Comparison of ENCODE assay signal across 7 mouse cellular contexts in the genomic region with DNA sequence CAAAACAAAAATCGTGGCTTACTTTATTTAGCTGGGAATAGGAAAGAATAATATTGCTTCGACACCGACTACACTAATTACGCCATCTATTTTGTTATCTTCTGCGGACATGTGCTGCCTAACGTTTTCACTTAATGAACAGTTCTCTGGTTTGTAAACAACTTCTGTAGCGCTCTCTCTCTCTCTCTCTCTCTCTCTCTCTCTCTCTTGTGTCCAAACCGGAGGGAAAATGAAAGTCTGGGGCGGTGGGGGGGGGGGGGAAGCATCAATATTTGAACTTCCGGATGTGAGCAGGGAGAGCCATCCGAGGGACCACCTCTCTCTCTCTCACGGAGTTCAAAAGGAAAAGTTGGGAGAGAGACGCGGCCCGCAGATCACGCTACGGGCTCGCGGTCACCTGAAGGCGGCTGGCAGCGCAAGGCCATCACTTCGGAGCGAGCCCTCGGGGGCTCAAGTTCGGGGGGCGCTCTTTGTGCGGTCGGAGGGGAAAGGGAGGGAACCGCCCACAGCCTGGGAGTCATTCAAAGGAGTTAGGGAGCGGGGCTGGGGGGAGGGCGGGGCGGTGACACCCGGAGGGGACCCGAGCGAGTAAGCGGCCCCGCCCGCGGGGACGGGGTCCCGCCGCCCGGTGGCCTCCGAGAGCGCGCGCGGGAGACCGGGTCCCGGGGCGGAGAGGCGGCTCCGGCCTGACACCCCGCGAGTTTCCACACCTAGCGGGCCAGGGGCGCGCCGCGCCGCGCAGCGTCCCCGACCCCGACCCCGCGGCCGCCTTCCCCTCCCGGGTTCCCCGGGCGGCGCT. TPM values are rescaled to one million over a fixed set of nuclear protein-coding genes. Genes with fewer than 3 reads are reported as not detected.
DNase-seq lines count a peak whose midpoint lies in the region; ATAC-seq and TF ChIP-seq lines count a peak whose summit lies in the region.

No protein-coding gene starts in this region.

- no peaks in the 10 kb centered on the region for H3K9me3 ChIP-seq in heart, embryonic 15.5 days (replicated peaks)

- H3K27me3 ChIP-seq in heart, embryonic 15.5 days = no peaks in the 10 kb centered on the region
- H3K27me3 ChIP-seq in spleen, adult 2 months (ENCODE audit: control insufficient read depth, insufficient read depth, low read length) = no peaks in the 10 kb centered on the region

- peak overlapping the region; percentile 95 for H3K9ac ChIP-seq in heart, embryonic 15.5 days

- H3K4me3 ChIP-seq in heart, embryonic 15.5 days = peak overlapping the region; percentile 99
- peak overlapping the region; percentile 98 for H3K4me3 ChIP-seq in spleen, adult 2 months (ENCODE audit: extremely low read depth, insufficient read depth, insufficient read length)

- H3K27ac ChIP-seq in heart, embryonic 15.5 days = peak overlapping the region; percentile 97
- peak overlapping the region; percentile 86 for H3K27ac ChIP-seq in spleen, adult 2 months (ENCODE audit: insufficient read depth, low read length)

- TF ChIP-seq CTCF in spleen, adult 2 months (IDR thresholded peaks at IDR 0.05; ENCODE audit: extremely low read depth, insufficient read depth, insufficient read length, insufficient replicate concordance) = no peak

- TF ChIP-seq POLR2A in spleen, adult 2 months (IDR thresholded peaks at IDR 0.05; ENCODE audit: low read depth, low read length) = no peak

- peak; percentile 15 for ATAC-seq in CD4-positive, CD25-positive, alpha-beta regulatory T cell, adult 4 months
- ATAC-seq in heart, embryonic 15.5 days (replicated peaks; ENCODE audit: insufficient number of reproducible peaks, insufficient read depth, low FRiP score, low read depth) = peak; percentile 19
- ATAC-seq in megakaryocyte progenitor cell, adult 5-6 weeks (replicated peaks; ENCODE audit: poor library complexity) = peak; percentile 18

- peak overlapping the region; percentile 58 for H3K4me2 ChIP-seq in heart, embryonic 15.5 days

- no peaks in the 10 kb centered on the region for H3K36me3 ChIP-seq in heart, embryonic 15.5 days
- no peaks in the 10 kb centered on the region for H3K36me3 ChIP-seq in spleen, adult 2 months (ENCODE audit: control insufficient read depth, insufficient read depth, low read length)

- intact Hi-C loops in left cerebral cortex, postnatal 36 days (cut with DNase I) = loop anchor here (5.0 kb wide), 1 partner anchor 1321 kb away; no protein-coding TSS in a partner anchor

- H3K4me1 ChIP-seq in heart, embryonic 15.5 days (replicated peaks) = peaks cover 9% of the 10 kb centered on the region; the same call in 1 of the 2 replicates
- H3K4me1 ChIP-seq in spleen, adult 2 months (ENCODE audit: control insufficient read depth, insufficient read depth, insufficient read length) = no peaks in the 10 kb centered on the region

- peak; percentile 50 for DNase-seq in MN1 (ENCODE audit: low spot score)
- DNase-seq in embryo, embryonic 10.5 days (ENCODE audit: low spot score) = peak; percentile 81
- DNase-seq in left cerebral cortex, postnatal 36 days (ENCODE audit: low spot score in 2 of 2) = peak; percentile 7 to 14
- DNase-seq in spleen, adult 2 months (ENCODE audit: low read depth in 1 of 2, low spot score in 2 of 2) = peak in 1 of 2 experiments; percentile 32

- WGBS in heart, embryonic 15.5 days = under 1% methylated on average over 67 of the region's 72 CpGs
- under 1% methylated on average over 71 of the region's 72 CpGs for WGBS in spleen, adult 2 months

RNA-seq across cellular contexts. Expression of a gene that starts 0.8 kb away (rescaled TPM):
- 10 to 100 TPM; 14.7 to 18.4 TPM for polyA plus RNA-seq in CD4-positive, CD25-positive, alpha-beta regulatory T cell, adult 4 months (2017; shearing (Covaris generic))
- polyA plus RNA-seq in heart, embryonic 15.5 days (2015; fragmentation: Nextera tagmentation; extraction: Ambion mirVana) = 31.9 and 36.2 TPM in 2 replicates
- total RNA-seq in left cerebral cortex, postnatal 36 days (2021) = 10 to 100 TPM; 31.9 to 35.3 TPM
- 42.1 and 51.9 TPM in 2 replicates for total RNA-seq in megakaryocyte progenitor cell, adult 5-6 weeks (2015)
- total RNA-seq in megakaryocyte progenitor cell, adult 5-6 weeks (2017) = 51.3 and 53.8 TPM in 2 replicates
- polyA plus RNA-seq in spleen, adult 2 months (2012; rRNA removed) = 7.6 and 21.8 TPM in 2 replicates
